Mouse (Mus musculus) kidney, adult 2 months (tissue): ENCODE measurements around the gene Gsg1l2.

Experiments used
- CTCF ChIP-seq: fragments of 200-500 bp; conservative IDR thresholded peaks from 2 replicates; pipeline ENCODE4 v1.5.1; 2011; ENCODE audit warnings: low read depth, mild to moderate bottlenecking, control low read depth, low read length, moderate library complexity, mixed read lengths; ENCODE audit not compliant: insufficient read depth, insufficient read length
- POLR2A ChIP-seq: fragments of 200-500 bp; IDR thresholded peaks from one replicate; pipeline ENCODE4 v1.6.1; 2011; ENCODE audit warnings: low read depth, low read length, control low read depth

DNA sequence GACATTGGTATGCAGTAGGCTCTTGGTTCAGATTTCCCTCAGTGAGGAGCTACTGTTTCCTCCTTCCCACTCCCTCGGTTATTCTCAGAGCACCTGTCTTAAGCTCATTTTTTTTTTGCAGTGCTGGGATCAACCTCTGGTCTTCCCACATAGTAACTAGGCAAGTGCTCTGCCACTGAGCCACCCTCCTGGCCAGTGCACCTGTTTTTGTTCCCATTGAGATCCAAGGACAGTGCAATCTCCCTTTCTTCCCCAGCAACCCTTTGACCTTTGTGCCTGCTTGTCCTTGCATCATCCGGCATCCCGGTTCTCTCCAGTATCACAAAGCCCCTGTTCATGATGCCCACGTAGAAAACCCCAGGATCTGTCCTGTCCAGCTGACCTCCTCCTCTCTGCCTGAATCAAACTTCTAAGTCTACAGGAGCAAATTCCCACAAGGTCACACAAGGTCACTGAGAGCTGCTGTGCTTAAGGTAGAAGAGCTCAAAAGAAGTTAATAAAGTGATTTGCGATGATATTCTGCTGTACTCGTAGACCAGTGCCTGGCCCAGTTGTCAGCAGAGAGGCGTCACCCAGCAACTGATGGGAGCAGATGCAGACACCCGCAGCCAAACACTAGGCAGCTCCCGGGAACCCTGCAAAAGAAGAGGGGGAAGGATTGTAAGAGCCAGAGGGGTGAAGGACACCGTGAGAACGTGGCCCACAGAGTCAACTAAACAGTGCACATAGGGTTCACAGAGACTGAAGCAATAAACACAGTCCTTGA, 32.6 kb downstream of the Gsg1l2 start:
- TF ChIP-seq POLR2A (no peak), CTCF (no peak)
